Mouse (Mus musculus): ENCODE data around the gene Prg3.

- TF ChIP-seq POLR2A (IDR thresholded peaks at IDR 0.05; ENCODE audit: insufficient read depth, low read length) (no peak), CTCF (IDR thresholded peaks at IDR 0.05; ENCODE audit: low read depth, low read length) (no peak)
These were observed 16.3 kb downstream of the Prg3 start for GRCm38 (mm10) chr2:85004341-85004740.

Data from ES-Bruce4 (cell line).